Mouse (Mus musculus): ENCODE data around the gene Gcc2.

- TF ChIP-seq GATA1 (IDR thresholded peaks at IDR 0.05; ENCODE audit: borderline replicate concordance, low read length) (no peak), FLI1 (IDR thresholded peaks at IDR 0.05; ENCODE audit: low read length) (no peak)
Measured at GRCm38 (mm10) chr10:58290742-58291141, 35.4 kb downstream of the Gcc2 start.
